Mouse (Mus musculus) frontal cortex, postnatal 10 days (tissue): ENCODE measurements around the gene 6430550D23Rik.
"Not testable (repeated sequence)": the region's sequence is repeated elsewhere in the genome, so short reads cannot be mapped to it uniquely, and the experiment has no call there.

ENCODE experiments used
- DNase-seq, 2 experiments: peaks; one replicate each; pipeline ENCODE4 v3.0.0; 2022; ENCODE audit warnings: low spot score in 2 of 2, mixed read lengths in 1 of 2

Gene 6430550D23Rik

GRCm38 (mm10) chr2:155956134-155957059 is 51.4 kb downstream of the 6430550D23Rik start, which contains the start of gene Cep250:
Gene Cep250 (plus strand): TSS chr2:155956458.
- DNase-seq, result peak; percentile 73 to 86

GRCm38 (mm10) chr2:155952006-155952405 is 55.8 kb downstream of the 6430550D23Rik start:
- DNase-seq, result peak; percentile 48 to 55

- no peak for DNase-seq
Measured at GRCm38 (mm10) chr2:155949362-155949761, 58.4 kb downstream of the 6430550D23Rik start.

- no peak for DNase-seq
Measured at GRCm38 (mm10) chr2:155947390-155948002, 60.3 kb downstream of the 6430550D23Rik start.

- DNase-seq, result no peak
Measured at GRCm38 (mm10) chr2:155946499-155946898, 61.3 kb downstream of the 6430550D23Rik start.

GRCm38 (mm10) chr2:155946069-155946468 is 61.7 kb downstream of the 6430550D23Rik start:
- peak; percentile 43 to 66 for DNase-seq

- DNase-seq, result no peak
Measured at GRCm38 (mm10) chr2:155945580-155945979, 62.2 kb downstream of the 6430550D23Rik start.

GRCm38 (mm10) chr2:155945124-155945523 is 62.7 kb downstream of the 6430550D23Rik start, which contains the start of gene Gdf5:
Gene Gdf5 (minus strand): TSS chr2:155945367.
- no peak for DNase-seq

GRCm38 (mm10) chr2:155944685-155945084 is 63.1 kb downstream of the 6430550D23Rik start:
- no peak for DNase-seq

GRCm38 (mm10) chr2:155943463-155943862 is 64.3 kb downstream of the 6430550D23Rik start:
- DNase-seq, result no peak

- DNase-seq, result no peak
Measured at GRCm38 (mm10) chr2:155941697-155942442, 65.9 kb downstream of the 6430550D23Rik start.

- DNase-seq, result no peak
Measured at GRCm38 (mm10) chr2:155940681-155941080, 67.1 kb downstream of the 6430550D23Rik start, which contains the start of gene Gm15557. Gene Gm15557 (plus strand): TSS chr2:155940728.

GRCm38 (mm10) chr2:155939897-155940529 is 67.8 kb downstream of the 6430550D23Rik start:
- no peak for DNase-seq

- peak; percentile 91 to 92 for DNase-seq
Measured at GRCm38 (mm10) chr2:155929531-155930442, 78.0 kb downstream of the 6430550D23Rik start, which contains the start of gene Uqcc1. Gene Uqcc1 (minus strand): TSS chr2:155930310.

- no peak for DNase-seq
Measured at GRCm38 (mm10) chr2:155928711-155929345, 78.9 kb downstream of the 6430550D23Rik start.

GRCm38 (mm10) chr2:155925213-155925612 is 82.6 kb downstream of the 6430550D23Rik start:
- DNase-seq, result not testable (repeated sequence)
